8 mouse cellular contexts compared by ENCODE assay signal in genomic region chr16:45742615-45743476, GRCm38 (mm10). TPM values are rescaled to one million over a fixed set of nuclear protein-coding genes. Genes with fewer than 3 reads are reported as not detected.
A peak's percentile ranks its signal among the peaks of the same experiment; 100 is the strongest.
DNase-seq lines count a peak whose midpoint lies in the region; ATAC-seq lines count a peak whose summit lies in the region.

Abhd10 (minus strand) TSS chr16:45742955.

- H3K27ac ChIP-seq in hindbrain, embryonic 12.5 days = peak within 1 kb of the TSS; percentile 92

- no peaks in the 10 kb centered on the region for H3K9me3 ChIP-seq in hindbrain, embryonic 12.5 days (replicated peaks)

- peak within 1 kb of the TSS; percentile 80 for H3K4me3 ChIP-seq in hindbrain, embryonic 12.5 days

- peak within 1 kb of the TSS; percentile 91 for H3K9ac ChIP-seq in hindbrain, embryonic 12.5 days

- peak; percentile 95 for DNase-seq in NIH3T3 (ENCODE audit: low read depth)
- DNase-seq in cerebellum, postnatal 10 days = peak; percentile 100
- DNase-seq in frontal cortex, postnatal 10 days (ENCODE audit: low spot score in 2 of 2) = peak; percentile 93 to 97
- peak; percentile 92 to 94 for DNase-seq in layer of hippocampus, postnatal 25 days (ENCODE audit: extremely low spot score in 1 of 2, low spot score in 1 of 2)
- peak; percentile 92 for DNase-seq in lung, postnatal 25 days (ENCODE audit: low spot score)
- DNase-seq in retina, embryonic 14.5 days (ENCODE audit: low spot score) = peak; percentile 88
- DNase-seq in thymus, postnatal 4 days = peak; percentile 99

- H3K4me2 ChIP-seq in hindbrain, embryonic 12.5 days (replicated peaks) = peak within 1 kb of the TSS; percentile 63

- H3K36me3 ChIP-seq in hindbrain, embryonic 12.5 days = peaks cover 4% of the 10 kb centered on the region; the same call in 1 of the 2 replicates

- H3K4me1 ChIP-seq in hindbrain, embryonic 12.5 days = peaks cover 13% of the 10 kb centered on the region

- ATAC-seq in hindbrain, embryonic 12.5 days (ENCODE audit: low FRiP score) = peak; percentile 98

- no peaks in the 10 kb centered on the region for H3K27me3 ChIP-seq in hindbrain, embryonic 12.5 days

- 1% methylated on average over 51 of the region's 51 CpGs for WGBS in hindbrain, embryonic 12.5 days

RNA-seq across cellular contexts. Expression of gene Abhd10, which starts in this region (rescaled TPM):
- polyA plus RNA-seq in hindbrain, embryonic 12.5 days (2016; fragmentation: Nextera tagmentation; extraction: Ambion mirVana) = 41.8 and 42.8 TPM in 2 replicates
- total RNA-seq in layer of hippocampus, postnatal 25 days (2021) = 10 to 100 TPM; 16.9 to 21.0 TPM

Comparison
In these comparisons a context has a peak if more than half of its experiments do, and no peak if none do; other contexts are left out.
1. Peak in every context shown above with its lines: DNase-seq, ATAC-seq, H3K4me3 ChIP-seq and H3K27ac ChIP-seq.